Mouse (Mus musculus) intestine, embryonic 14.5 days (tissue): ENCODE results near the gene Hccs. TPM values are rescaled to one million over a fixed set of nuclear protein-coding genes. Genes with fewer than 3 reads are reported as not detected.

Source experiments
- ATAC-seq: fragments of 200-750 bp; cut with Nextera tagmentation; replicated peaks from 2 replicates; pipeline ENCODE4 v1.8.0; 2017; ENCODE audit warnings: low read depth, moderate number of reproducible peaks, moderate TSS enrichment, moderate library complexity; ENCODE audit not compliant: low FRiP score, low TSS enrichment
- DNase-seq: peaks from one replicate; pipeline ENCODE4 v3.0.0-alpha.2; 2018; ENCODE audit warnings: low spot score
- H3K27ac ChIP-seq: fragments of 300-500 bp; sonication (generic); 2 replicates; pipeline ENCODE4 v1.5.1; 2014; ENCODE audit warnings: low read depth, mild to moderate bottlenecking, control low read depth
- H3K27me3 ChIP-seq: fragments of 300-500 bp; sonication (generic); replicated peaks from 2 replicates; pipeline ENCODE4 v1.6.1; 2014; ENCODE audit warnings: low read length, control low read depth; ENCODE audit not compliant: control insufficient read depth, insufficient read depth
- H3K36me3 ChIP-seq: fragments of 300-500 bp; sonication (generic); 2 replicates; pipeline ENCODE4 v1.6.1; 2014; ENCODE audit warnings: low read length, control low read depth; ENCODE audit not compliant: control insufficient read depth, insufficient read depth
- H3K4me1 ChIP-seq: fragments of 300-500 bp; sonication (generic); replicated peaks from 2 replicates; pipeline ENCODE4 v1.6.1; 2014; ENCODE audit warnings: low read length, control low read depth, mixed read lengths; ENCODE audit not compliant: control insufficient read depth, insufficient read depth
- H3K4me2 ChIP-seq: fragments of 300-500 bp; sonication (generic); 2 replicates; pipeline ENCODE4 v1.6.1; 2014; ENCODE audit warnings: low read length
- H3K4me3 ChIP-seq: fragments of 300-500 bp; sonication (generic); 2 replicates; pipeline ENCODE4 v1.5.1; 2014; ENCODE audit warnings: low read depth, low read length, control low read depth, mixed read lengths
- H3K9ac ChIP-seq: fragments of 300-500 bp; sonication (generic); 2 replicates; pipeline ENCODE4 v1.6.1; 2014; ENCODE audit warnings: mild to moderate bottlenecking, low read length
- H3K9me3 ChIP-seq: fragments of 300-500 bp; sonication (generic); 2 replicates; pipeline ENCODE4 v1.6.1; 2016; ENCODE audit warnings: low read length, control low read depth; ENCODE audit not compliant: control insufficient read depth
- WGBS: fragments of 180-500 bp; shearing (Covaris S2); extraction: QIAGEN DNeasy Blood & Tissue Kit; methylation state at CpG from one replicate; pipeline ENCODE4 v1.1.7; 2014; 5-methylcytosine and 5-hydroxymethylcytosine counted together
- polyA plus RNA-seq: library from polyadenylated mRNA; unstranded; fragments of >200 nt; fragmentation: Nextera tagmentation; extraction: Ambion mirVana; gene quantifications from 2 replicates; pipeline ENCODE4 v1.2.1, GENCODE M21; 2014

Gene Hccs
- polyA plus RNA-seq, 1 experiment from 2014 or later = 31.4 TPM

- WGBS = 85% methylated on average over 3 of the region's 3 CpGs
- DNase-seq = no peak
- Histone ChIP-seq H3K4me3 (no peak overlapping the region), H3K9me3 (no peaks in the 10 kb centered on the region), H3K27me3 (no peaks in the 10 kb centered on the region), H3K36me3 (peaks cover 8% of the 10 kb centered on the region; the same call in 1 of the 2 replicates), H3K4me2 (no peak overlapping the region), H3K9ac (no peak overlapping the region), H3K27ac (no peak overlapping the region), H3K4me1 (no peaks in the 10 kb centered on the region)
- no peak for ATAC-seq
Measured at GRCm38 (mm10) chrX:169308559-169308958, 11.6 kb downstream of the Hccs start.

GRCm38 (mm10) chrX:169303945-169304344, 16.2 kb downstream of the Hccs start:
- DNase-seq (no peak), ATAC-seq (no peak)
- Histone ChIP-seq H3K9ac (no peak overlapping the region), H3K4me2 (no peak overlapping the region), H3K27ac (no peak overlapping the region), H3K4me3 (no peak overlapping the region), H3K27me3 (no peaks in the 10 kb centered on the region), H3K36me3 (no peaks in the 10 kb centered on the region), H3K4me1 (no peaks in the 10 kb centered on the region), H3K9me3 (no peaks in the 10 kb centered on the region)
- WGBS = 36% methylated on average over 3 of the region's 3 CpGs

GRCm38 (mm10) chrX:169302271-169303045, 17.7 kb downstream of the Hccs start:
- Histone ChIP-seq H3K4me2 (no peak overlapping the region), H3K4me3 (no peak overlapping the region), H3K4me1 (no peaks in the 10 kb centered on the region), H3K36me3 (no peaks in the 10 kb centered on the region), H3K27ac (no peak overlapping the region), H3K9me3 (no peaks in the 10 kb centered on the region), H3K9ac (no peak overlapping the region), H3K27me3 (no peaks in the 10 kb centered on the region)
- WGBS = 66% methylated on average over 26 of the region's 26 CpGs
- DNase-seq (no peak), ATAC-seq (no peak)

- Histone ChIP-seq H3K4me3 (no peak overlapping the region), H3K4me1 (no peaks in the 10 kb centered on the region), H3K36me3 (no peaks in the 10 kb centered on the region), H3K27me3 (no peaks in the 10 kb centered on the region), H3K9me3 (no peaks in the 10 kb centered on the region), H3K9ac (no peak overlapping the region), H3K4me2 (no peak overlapping the region), H3K27ac (no peak overlapping the region)
- DNase-seq (no peak), ATAC-seq (no peak)
- 65% methylated on average over 4 of the region's 4 CpGs for WGBS
Measured at GRCm38 (mm10) chrX:169299579-169299978, 20.6 kb downstream of the Hccs start.

GRCm38 (mm10) chrX:169263433-169264172, 56.6 kb downstream of the Hccs start:
- ATAC-seq = no peak

GRCm38 (mm10) chrX:169262212-169262611, 58.0 kb downstream of the Hccs start:
- no peak for ATAC-seq
- no peaks in the 10 kb centered on the region for H3K36me3 ChIP-seq
- no peaks in the 10 kb centered on the region for H3K27me3 ChIP-seq
- H3K4me1 ChIP-seq = no peaks in the 10 kb centered on the region
- H3K9ac ChIP-seq = no peak overlapping the region
- H3K27ac ChIP-seq = peak overlapping the region; percentile 43; the same call in 1 of the 2 replicates
- WGBS = 56% methylated on average over 2 of the region's 2 CpGs
- DNase-seq = no peak
- no peak overlapping the region for H3K4me2 ChIP-seq
- no peak overlapping the region for H3K4me3 ChIP-seq
- no peaks in the 10 kb centered on the region for H3K9me3 ChIP-seq

More at GRCm38 (mm10) chrX:169263433-169264172, 56.6 kb downstream of the Hccs start:
- Histone ChIP-seq H3K4me3 (no peak overlapping the region), H3K9ac (no peak overlapping the region), H3K36me3 (no peaks in the 10 kb centered on the region), H3K9me3 (no peaks in the 10 kb centered on the region), H3K4me2 (no peak overlapping the region), H3K4me1 (no peaks in the 10 kb centered on the region), H3K27me3 (no peaks in the 10 kb centered on the region), H3K27ac (no peak overlapping the region)
- DNase-seq = no peak
- whole genome bisulfite sequencing = 67% methylated on average over 8 of the region's 8 CpGs

- ATAC-seq (no peak), DNase-seq (no peak)
- H3K36me3 ChIP-seq = no peaks in the 10 kb centered on the region
- no peak overlapping the region for H3K4me2 ChIP-seq
- H3K4me1 ChIP-seq = no peaks in the 10 kb centered on the region
- no peaks in the 10 kb centered on the region for H3K9me3 ChIP-seq
- no peak overlapping the region for H3K27ac ChIP-seq
- no peaks in the 10 kb centered on the region for H3K27me3 ChIP-seq
- H3K9ac ChIP-seq = no peak overlapping the region
- 81% methylated on average over 3 of the region's 3 CpGs for WGBS
- no peak overlapping the region for H3K4me3 ChIP-seq
Measured at GRCm38 (mm10) chrX:169261034-169261433, 59.1 kb downstream of the Hccs start.

GRCm38 (mm10) chrX:169256741-169257140, 63.4 kb downstream of the Hccs start:
- no peaks in the 10 kb centered on the region for H3K36me3 ChIP-seq
- H3K27ac ChIP-seq = no peak overlapping the region
- no peaks in the 10 kb centered on the region for H3K27me3 ChIP-seq
- DNase-seq (no peak), ATAC-seq (no peak)
- no peak overlapping the region for H3K9ac ChIP-seq
- no peaks in the 10 kb centered on the region for H3K4me1 ChIP-seq
- no peak overlapping the region for H3K4me2 ChIP-seq
- H3K9me3 ChIP-seq = no peaks in the 10 kb centered on the region
- no peak overlapping the region for H3K4me3 ChIP-seq
